Mouse (Mus musculus) T-helper 1 cell (primary cell): ENCODE results near the gene Prelid1.

Experiments used
- in situ Hi-C: fragments of 300-600 bp; cut with MboI, MseI; formaldehyde crosslinking; loops from one replicate; pipeline ENCODE4 v1.15.1; 2025; ENCODE audit warnings: high pct_unique_total_duplicates

The Prelid1 gene

DNA sequence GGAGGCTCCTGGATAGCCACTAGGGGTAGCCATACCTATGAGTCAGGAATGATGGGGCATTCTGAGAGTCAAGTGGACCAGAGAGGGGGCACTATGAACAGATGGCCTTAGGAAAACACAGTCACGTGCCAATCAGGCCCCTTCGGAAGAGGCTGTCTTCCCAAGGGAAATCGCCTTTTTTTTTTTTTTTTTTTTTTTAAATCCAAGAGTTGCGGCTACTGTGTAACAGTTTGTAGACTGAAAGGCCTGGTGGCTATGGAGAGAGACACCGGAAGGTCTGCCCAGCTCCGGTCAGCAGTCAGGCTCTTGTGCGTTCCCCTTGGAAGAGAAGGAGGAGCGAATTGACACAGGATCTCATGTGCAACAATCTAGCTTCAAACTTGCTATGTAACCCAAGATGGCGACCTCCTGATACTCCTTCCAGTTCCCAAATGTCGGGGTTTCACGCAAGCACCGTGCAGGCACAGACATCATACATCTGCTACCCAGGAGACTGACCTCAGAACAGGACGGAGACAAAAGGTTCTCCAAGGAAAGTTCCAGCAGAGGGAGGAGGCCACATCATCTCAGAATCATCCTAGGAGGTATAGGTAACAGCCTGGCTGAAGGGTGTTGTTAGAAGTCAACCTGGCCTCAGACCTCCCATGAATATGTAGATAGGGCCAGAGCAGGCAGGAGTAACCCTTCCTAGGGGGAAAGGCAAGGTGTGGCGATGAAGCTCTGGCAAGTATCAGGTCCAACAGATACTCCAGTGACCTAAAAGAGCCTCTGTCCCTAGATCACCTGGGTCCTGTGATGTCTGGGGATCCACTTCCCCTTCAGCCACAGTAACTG, 10.5 kb downstream of the Prelid1 start:
- in situ Hi-C loops: no loop called here

DNA sequence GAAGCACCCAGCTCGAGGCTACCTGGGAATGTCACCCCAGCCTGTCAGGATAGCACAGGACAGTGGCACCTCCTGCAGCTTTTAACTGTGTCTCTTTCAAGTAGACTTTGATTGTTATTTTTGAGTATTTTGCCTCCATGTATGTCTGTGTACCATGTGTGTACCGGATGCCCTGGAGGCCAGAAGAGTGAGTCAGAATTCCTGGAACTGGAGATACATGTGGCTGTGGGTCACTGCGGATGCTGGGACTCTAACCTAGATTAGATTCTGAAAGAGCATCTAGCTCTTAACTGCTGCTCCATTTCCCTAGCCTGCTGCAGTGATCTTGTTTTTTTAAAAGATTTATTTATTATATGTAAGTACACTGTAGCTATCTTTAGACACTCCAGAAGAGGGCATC, 12.0 kb downstream of the Prelid1 start:
- in situ Hi-C loops: no loop called here

DNA sequence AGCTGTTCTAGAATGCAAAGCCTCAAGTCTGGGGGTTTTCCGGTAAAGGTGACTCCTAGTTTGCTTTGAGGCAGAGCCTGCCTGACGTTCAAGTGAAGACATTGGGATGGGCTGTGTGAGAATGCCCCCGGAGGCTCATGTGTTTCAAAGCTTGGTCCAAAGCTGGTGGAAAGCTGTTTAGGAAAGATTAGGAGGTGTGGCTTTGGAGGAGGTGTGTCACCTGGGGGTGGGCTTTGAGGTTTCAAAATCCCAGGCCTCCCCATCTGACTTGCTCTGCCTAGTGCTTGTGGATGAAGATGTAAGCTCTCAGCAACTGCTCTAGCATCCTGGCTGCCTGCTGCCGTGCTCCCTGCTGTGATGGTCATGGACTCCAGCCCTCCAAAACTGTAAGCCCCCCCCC, 15.4 kb downstream of the Prelid1 start:
- in situ Hi-C loops: no loop called here

DNA sequence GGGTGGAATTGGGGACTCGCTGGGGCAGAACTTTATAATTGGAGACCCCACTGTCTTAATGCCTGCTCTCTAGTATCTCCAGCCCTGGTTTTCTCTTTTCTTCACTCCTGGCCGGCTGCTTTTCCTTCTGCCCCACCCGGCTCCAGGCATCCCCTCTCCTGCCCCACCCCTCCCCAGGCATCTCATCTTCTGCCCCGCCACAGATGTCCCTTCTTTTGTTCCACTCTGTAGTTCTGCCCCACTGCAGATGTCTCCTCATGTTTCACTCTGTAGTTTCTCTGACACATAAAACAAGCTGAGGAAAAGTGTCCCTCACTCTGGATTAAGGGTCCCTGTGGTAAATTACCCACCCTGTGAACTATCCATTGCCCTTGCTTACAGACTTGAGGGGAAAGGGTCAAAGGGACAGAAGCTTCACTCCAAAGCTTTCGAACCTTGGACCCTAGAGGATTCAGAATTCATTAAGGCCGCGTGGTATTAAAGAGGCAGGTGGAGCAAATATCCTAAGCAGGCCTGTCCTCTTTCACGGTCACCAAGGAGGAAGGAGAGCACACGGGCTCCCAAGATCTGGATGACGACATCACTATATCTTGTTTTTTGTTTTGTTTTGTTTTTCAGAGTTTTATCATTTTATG, 17.2 kb downstream of the Prelid1 start:
- in situ Hi-C loops: no loop called here

DNA sequence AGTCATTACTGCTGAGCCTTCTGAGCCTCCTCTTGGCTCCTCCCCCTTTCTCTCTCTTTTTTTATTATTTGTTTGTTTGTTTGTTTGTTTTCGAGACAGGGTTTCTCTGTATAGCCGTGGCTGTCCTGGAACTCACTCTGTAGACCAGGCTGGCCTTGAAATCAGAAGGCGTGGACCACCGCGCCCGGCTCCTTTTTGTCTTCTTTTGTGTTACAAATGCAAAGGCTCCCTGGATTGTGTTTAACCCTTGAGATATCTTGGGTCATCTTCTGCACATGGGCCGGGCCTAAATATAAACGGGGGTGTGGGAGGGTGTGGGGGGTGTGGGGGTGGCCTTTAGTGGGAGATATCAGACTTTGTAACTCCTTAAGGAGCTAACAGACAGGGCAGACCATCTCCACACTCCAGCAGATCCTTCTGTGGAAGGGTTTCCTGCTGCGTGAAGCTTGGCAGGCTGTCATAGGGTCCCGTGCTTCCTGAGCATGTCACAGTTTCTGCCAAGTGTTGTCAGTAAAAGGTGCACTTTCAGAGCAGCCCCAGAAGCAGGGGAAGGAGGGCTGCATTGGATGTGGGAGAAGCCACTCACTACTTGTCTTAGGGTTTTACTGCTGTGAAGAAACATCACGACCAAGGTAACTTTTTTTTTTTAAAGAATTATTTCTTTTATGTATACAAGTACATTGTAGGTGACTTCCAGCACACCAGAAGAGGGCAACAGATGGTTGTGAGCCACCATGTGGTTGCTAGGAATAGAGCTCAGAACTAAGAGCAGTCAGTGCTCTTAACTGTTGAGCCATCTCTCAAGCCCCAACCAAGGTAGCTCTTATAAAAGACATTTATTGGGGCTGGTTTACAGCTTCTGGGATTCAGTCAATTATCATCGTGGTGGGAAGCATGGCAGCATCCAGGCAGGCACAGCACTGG, 18.1 kb downstream of the Prelid1 start:
- in situ Hi-C loops: no loop called here

DNA sequence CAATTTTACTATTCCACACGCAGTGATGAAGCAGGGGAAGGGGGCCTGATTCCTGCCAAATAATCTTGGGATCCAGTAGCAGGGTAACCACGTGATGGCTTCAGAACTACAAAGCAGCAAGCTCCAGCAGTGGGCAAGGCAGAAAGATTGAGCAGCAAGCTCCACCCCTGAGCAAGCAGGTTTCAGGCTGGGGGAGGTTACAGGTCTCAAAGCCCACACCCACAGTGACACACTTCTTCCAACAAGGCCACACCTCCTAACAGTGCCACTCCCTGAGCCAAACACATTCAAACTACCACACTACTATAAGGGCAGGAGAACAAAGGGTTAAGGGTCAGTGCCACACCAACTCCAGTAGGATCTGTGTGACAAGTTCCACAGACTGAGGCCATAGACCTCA, 19.0 kb downstream of the Prelid1 start:
- in situ Hi-C loops: no loop called here

DNA sequence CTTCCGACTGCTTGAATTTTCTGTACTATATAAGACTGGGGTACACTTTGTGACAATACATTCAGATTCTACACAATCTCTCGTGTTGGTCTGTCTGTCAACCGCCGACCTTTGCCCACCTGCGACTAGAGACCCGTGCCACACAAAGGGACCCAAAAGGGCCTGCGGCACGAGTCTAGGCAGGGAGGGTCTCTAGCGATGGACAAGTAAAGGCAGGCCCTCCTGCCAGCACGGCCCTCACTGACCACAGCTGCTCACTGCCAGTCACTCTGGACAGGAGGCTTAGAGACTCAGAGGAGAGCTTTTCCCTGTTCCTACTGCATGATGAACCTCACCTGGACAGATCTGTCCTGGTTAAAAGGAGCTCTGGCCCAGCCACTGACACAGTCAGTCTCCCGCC, 22.2 kb downstream of the Prelid1 start:
- in situ Hi-C loops: no loop called here

DNA sequence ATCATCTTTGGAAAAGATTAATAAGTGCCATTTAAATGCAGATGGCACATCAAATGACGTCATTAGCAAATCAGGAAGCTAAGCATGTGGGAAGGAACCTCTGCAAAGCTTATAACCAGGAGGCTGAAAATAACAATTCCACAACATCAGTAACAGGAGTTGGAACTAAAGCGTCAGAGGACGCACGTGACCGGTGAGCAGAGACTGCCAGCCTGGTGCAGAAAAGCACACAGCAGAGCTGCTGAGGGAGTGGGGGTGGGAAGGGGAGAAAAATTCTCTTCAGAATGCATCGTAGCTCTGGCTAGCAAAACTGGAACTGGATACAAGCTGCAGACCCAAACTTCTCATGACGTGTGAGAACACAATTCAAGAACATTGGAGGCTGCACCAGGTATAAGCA, 24.0 kb downstream of the Prelid1 start:
- in situ Hi-C loops: no loop called here

DNA sequence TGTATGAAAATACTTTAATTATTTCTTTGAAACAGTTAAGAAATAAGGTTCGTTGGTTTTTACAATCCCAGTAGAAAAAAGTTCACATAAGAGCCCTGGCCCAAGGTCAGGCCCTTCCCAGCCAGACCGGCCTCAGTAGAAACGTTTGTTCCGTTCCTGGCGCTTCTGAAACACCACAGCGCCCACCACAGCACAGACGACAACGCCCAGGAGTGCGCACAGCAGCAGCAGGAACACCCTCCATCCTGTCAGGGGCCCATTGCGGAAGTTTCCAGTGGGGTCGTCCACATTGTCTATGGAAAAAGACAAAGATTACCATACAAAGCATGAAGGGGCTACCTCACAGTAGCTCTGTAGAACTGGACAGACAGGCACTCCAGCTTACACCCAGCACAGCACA, 26.4 kb downstream of the Prelid1 start:
- in situ Hi-C loops: no loop called here

DNA sequence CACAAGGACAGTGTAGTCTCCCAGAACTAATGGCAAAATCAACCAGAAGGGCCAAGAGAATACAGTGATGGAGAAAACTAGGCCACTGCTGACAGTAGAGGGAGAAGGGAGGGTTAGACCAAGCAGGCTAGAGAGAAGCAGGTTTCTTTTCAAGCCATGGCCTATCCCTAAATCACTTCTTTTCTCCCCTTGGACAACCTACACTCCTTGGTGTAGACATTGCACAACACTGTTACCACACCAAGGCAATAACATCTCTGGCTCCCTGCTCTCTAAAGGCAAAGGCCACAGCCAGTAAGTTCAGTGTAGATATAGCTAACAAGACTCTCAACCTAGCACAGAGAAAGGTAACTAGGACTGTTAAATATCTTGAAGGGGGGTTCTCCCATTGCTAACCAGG, 40.8 kb downstream of the Prelid1 start:
- in situ Hi-C loops: no loop called here

DNA sequence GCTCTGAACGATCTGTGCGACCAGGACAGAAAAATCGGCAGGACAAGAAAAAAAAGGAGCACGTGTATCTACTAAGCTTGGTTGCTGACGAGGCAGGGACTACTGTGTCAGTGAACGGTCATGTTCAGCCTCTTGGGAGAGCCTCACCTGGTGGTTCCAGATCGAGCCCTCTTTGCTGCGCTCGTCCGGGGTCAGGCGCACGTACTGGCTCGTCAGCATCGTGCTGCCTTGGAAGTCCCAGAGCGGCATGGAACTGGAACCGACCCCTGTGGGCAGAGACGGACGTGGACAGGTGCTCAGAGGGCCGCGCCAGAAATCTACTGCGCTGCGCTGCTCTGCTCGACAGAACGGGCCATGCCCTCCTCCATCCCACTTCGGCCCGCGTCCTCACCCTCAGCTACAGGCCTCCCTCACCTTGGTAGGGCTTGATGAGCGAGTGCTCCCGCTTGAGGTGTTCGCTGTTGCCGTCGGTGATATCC, 41.7 kb downstream of the Prelid1 start:
- in situ Hi-C loops: no loop called here

DNA sequence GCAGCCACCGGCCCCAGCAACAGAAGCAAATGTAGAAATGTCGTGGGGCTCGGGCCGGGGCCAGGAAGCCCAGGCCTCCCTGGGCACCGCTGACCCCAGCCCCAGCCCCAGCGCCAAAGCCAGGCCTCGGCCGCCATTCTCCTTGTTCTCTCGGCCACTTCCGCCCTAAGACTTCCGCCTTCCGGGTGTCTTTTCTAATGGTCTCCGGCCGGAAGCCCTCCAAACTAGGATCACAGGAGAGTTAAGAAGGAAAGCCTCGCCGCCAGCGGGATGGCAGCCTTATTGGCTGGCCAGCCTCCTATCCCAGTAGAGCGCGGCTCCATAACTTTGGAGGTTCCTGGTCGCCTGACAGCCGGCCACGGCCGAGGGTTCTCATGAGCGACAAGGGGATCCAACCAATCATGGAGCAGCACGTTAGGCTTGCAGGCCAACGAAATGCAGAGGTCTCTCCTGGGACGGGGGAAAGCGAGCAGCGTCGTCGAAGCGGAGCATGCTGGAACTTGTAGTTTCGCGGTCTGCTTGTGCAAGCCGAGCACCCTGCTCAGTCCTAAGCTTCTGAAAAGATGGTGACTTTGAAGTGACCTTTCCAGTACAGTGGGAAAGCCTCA, 42.3 kb downstream of the Prelid1 start, which contains the start of gene Lman2:
Gene Lman2 (minus strand): TSS at position 331 of the 608 bp plus-strand sequence.
- in situ Hi-C loops: no loop called here

DNA sequence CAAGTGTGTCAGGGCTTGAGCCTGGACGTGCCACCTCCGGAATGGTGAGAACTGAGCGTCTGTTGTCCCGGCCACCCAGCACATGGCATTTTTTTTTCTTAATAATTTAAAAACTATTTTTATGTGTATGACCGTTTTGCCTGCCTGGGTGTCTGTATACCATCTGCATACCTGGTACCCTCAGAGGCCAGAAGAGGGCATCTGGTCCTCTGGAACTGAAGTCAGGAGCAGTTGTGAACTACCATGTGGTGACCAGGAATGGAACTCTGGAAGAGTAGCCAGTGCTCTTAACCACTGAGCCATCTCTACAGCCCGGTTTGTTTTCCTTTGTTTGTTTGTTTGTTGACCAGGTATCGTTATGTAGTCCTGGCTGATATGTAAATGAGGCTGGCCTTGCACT, 48.1 kb downstream of the Prelid1 start:
- in situ Hi-C loops: no loop called here

DNA sequence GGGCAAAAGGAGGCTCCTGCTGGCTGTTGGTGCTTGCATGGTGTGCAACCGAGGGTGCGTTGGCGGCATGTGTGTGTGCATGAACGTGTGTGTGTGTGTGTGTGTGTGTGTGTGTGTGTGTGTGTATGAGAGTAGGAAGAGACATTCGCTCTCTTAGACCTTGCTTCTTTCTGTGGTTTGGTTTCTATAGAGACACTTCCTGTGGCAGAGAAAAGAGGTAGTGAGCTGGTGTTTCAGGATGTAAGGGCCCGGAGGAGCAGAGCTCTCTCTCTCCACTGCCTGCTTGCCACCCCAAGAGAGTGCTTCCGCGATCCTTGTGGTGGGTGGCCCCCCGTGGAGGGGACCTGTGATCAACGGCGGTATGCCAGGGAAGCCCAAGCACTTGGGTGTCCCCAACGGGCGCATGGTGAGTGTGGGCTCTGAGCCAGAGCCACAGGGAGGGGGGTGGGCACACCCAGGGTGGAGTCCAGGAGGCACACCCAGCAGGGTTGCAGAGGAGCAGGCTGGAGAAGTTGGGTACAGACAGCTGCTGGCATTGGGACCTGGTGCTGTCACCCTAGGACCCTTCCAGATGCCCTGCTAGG, 49.3 kb downstream of the Prelid1 start, which contains the start of gene Rgs14:
Gene Rgs14 (plus strand): TSS at position 202 of the 584 bp plus-strand sequence.
- in situ Hi-C loops: no loop called here

DNA sequence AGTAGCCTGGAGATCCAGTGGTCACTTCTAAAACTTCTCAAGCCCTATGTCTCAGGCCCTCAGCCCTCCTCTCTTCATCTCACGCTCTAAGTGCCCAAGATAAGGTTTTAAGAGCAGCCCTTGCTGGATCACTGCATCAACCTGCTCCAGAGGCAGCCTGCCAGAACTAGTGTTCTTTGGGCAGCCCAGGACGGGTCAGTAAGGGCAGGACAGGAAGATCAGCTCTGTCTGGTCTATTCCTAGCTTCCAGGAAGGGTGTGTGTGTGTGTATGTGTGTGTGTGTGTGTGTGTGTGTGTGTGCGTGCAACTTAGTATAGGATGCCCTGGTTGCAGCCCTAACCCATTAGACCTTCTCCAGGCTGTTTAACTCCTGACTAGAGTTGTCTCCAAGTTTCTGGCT, 49.9 kb downstream of the Prelid1 start:
- in situ Hi-C loops: no loop called here

DNA sequence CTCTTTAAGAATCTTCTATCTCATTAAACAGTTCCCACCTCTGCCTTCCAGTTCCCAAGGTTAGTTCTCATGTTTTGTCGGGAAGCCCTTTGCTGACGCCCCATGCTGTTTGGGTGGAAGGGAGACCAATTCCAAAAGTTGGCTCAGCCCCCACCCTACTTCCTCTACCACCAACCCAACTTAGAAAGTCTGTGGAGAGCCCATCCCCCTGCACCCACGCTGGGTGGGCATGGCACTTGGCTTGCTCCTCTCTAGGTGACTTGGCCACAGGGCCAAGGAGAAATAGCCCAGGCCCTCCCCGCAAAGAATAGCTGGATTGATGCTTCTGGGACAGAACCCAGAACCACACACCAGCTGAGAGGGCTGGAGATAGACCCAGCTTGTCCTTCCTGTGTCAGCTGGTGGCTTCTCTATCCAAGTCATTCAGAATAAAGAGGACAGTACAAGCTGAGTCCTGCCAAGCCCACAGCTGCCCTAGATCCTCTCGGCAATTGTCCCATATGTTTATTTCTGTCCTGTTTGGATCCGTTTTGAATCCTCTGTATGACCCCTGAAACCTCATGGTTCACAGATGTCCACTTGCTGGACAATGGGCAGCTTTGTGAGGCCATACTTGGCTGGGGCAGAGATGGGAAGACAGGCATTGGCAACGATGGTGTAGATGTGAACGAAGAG, 50.8 kb downstream of the Prelid1 start:
- in situ Hi-C loops: no loop called here

DNA sequence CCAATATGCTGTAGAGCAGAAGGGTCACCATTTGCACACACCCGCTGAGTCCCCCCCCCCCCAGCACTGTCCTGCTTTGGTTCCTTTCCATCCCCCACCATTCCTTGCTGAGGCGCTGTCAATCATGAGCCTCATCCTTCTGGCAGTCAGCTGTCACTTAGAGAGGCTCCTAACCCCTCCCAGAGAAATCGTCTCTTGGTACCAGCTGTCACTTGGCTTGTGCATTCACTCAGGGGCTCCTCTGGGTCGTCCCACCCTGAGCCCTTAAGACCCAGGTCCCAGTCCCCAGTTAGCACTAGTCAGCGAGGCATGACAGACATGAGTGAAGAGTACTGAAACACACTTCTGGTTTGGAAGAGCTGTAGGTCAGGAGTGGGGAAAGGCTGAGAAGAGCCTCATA, 51.4 kb downstream of the Prelid1 start:
- in situ Hi-C loops: no loop called here

DNA sequence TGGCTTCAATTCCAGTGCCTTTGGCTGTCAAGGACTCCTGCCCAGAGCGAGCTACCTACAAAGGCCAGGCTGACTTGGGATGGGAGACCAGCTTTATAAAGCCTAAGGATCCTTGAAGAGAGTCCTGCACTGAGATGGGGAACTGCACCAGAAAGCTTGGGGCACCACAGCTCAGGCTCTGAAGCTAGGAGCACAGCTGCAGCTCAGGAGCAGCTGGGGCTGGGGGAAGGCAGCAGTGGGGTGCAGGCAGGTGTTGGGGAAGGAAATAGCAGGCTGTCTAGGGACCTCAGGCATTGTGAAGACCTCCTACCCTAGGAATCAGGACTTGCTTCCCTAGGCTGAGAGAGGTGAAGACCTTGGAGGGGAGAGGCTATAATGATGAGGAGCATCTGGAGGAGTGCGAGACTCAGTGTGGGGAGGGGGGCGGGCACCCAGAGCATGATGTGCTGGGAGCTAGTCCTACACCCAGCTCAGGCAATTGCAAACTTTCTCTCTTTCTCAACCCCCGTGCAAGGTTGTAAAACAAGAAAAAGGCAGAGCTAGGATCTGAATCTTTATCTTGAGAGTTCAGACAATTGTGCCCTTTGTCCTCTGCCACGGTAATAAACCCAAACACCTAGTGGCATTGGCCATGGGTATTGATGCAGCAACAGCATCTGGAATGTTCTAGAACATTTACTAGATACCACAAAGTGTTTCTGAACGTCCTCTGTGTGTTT, 54.1 kb downstream of the Prelid1 start:
- in situ Hi-C loops: no loop called here
